Mouse (Mus musculus) heart, adult 18-20 months (tissue): ENCODE measurements around the gene Taar9. TPM values are rescaled to one million over a fixed set of nuclear protein-coding genes. Genes with fewer than 3 reads are reported as not detected.
A peak's percentile ranks its signal among the peaks of the same experiment; 100 is the strongest.
"Not testable (repeated sequence)": the region's sequence is repeated elsewhere in the genome, so short reads cannot be mapped to it uniquely, and the experiment has no call there.

ENCODE experiments used
- DNase-seq, 2 experiments: peaks; one replicate each; pipeline ENCODE4 v3.0.0; 2021 to 2022; ENCODE audit warnings: mixed read lengths in 1 of 2
- long read RNA-seq, 2 experiments: library from polyadenylated mRNA; stranded (forward); transcript quantifications; one replicate each; pipeline ENCODE4 v2.0.0; 2021
- total RNA-seq, 2 experiments: library from RNA; stranded (reverse); gene quantifications; 2 replicates each; pipeline ENCODE4 v1.2.3; 2021

The Taar9 gene
- total RNA-seq = not detected
- long read RNA-seq, experiment 1 = 0 reads
- long read RNA-seq, experiment 2 = 0 reads

DNA sequence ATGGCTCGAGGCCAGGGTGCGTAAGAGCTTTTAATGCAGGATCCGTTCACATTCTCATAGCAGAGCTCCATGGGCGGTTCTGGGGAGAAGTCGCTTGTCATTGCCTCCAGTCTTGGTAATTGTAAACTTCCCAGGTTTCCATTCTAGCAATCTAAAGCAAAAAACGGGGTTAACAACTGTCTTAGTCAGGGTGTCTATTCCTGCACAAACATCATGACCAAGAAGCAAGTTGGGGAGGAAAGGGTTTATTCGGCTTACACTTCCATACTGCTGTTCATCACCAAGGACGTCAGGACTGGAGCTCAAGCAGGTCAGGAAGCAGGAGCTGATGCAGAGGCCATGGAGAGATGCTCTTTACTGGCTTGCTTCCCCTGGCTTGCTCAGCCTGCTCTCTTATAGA lies at the start of gene Taar9:
TSS of gene Taar9 (minus strand) at position 101 of the 400 bp plus-strand sequence.
- not testable (repeated sequence) for DNase-seq

DNA sequence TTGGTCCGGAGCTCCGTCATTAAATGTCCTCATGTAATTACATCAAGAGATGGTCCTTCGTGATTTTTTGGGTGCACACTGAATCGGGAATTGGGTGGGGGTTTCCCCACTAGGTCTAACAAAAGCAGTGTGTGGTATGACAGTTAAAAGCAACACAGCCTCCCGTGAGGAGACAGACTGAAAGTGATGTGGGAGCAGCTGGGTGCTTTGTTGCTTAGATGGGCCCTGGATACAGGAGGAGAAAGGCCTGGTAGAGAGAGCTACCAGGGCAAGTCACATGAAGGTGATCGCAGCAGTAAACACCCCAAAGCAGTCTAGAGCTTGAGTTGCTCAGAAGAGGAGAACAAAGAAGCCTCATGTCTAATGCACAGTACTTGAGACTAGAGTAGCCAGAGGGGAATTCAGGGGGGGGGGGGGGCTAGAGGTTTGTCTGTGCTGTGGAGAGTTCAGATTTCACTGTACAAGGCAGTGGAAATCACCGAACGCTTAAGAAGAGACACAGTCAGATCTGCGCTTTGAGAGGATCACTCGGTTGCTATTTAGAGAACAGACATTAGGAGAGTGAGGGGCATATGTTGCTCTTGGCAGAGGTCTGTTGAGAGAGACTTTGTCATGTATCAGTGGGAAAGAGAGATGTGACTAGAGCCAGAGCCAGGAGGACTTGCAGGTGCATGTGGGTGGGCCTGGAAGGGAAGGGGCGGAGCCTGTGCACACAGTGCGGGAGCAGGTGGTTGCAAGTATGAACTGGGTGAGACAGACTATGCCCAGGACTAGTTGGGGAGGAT lies 49.3 kb upstream of the Taar9 start:
- DNase-seq = no peak

DNA sequence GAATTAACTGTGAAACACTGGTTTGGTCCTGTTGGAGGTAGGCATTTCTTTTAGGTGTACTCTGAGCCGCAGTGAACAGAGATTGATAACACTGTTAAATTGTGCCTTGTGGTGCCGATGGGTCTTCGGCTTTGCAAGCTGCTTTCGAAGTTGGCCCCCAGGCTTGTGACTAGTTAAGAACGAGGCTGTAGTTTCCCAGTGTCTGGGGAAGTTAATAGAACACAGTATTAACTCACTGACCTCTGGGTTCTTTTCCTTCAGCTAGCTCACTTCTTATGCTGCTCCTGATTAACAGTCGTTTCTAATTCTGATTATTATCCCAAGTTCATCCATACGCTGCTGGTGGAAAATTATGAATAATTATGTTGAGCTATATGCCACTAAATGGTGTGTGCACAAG lies 40.8 kb upstream of the Taar9 start:
- no peak for DNase-seq

DNA sequence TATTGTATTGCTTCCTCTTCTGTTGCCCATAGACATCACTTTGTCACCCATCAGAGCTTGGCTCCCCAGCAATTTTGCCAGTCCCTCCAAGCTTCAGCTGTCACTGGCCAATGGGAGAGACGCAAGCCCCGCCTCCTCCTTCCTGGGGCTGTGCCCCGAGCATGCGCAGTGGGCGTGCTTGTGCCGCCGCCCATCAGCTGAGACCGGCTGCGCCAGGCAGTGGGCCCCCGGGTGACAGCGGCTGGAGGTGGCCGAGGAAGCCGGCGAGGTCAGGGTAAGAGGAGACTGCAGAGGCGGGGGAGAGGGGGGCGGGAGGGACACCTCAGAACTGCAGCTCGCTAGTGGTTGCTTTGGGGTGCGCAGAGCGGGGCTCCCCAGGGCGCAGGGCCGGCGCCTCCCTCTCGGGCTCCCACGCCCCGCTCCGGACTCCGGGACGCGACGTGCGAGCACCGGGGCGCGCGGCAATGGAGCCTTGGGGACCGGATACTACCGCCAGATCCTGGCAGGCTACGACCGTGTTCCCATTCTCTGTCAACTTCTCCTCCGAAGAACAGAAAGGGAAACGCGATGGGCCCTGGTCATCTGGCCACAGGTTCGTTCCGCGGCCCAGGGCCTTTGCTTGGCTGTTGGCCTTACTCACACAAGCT lies 39.9 kb upstream of the Taar9 start, which contains the start of gene Stx7:
TSS of gene Stx7 (plus strand) at position 168 of the 647 bp plus-strand sequence.
- peak; percentile 95 to 97 for DNase-seq

DNA sequence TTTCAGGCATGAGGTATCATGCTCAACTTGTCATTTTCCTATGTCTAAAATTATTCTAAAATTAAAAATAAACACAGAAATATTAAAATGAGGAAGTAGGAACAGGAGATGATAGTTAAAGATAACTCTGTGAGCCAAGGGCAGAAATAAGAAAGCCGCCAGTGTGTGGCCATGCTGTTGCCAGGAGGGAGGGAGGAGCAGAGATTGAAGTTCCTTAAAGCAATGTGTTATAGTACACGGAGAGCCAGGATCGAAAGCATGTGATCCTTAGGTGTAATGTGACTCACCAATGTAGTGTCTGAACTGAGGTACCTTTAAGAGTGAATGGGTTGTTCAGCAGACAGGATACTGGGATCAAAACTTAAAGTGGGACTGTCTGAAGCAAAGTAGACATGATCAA lies 33.4 kb upstream of the Taar9 start:
- DNase-seq = no peak

DNA sequence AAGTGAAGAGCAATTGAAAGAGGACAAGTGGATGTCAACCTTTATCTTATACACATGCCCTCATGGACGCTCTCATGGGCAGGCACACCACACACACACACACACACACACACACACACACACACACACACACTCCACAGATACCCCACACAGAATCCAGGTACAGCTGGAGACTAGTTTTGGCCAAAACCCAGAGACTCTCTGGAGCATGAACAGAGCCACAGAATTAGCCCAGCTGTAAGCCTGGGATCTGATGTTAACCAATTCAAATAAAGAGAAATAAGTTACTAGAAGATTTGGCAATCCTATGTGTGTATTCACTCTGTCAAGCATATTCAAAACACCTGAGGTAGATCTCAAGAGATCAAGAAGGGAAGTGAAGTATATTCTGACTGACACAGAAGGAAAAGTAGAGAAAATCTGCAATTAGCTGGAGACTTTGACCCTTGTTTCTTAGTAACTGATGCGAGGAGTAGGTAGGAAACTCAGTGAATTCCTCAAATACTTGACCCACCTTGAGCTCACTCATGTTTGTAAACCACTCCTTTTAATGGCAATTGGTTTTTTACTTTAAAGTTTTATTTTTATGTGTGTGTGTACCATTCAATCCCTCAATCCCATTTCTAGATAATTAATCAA lies 29.4 kb upstream of the Taar9 start:
- DNase-seq = no peak

DNA sequence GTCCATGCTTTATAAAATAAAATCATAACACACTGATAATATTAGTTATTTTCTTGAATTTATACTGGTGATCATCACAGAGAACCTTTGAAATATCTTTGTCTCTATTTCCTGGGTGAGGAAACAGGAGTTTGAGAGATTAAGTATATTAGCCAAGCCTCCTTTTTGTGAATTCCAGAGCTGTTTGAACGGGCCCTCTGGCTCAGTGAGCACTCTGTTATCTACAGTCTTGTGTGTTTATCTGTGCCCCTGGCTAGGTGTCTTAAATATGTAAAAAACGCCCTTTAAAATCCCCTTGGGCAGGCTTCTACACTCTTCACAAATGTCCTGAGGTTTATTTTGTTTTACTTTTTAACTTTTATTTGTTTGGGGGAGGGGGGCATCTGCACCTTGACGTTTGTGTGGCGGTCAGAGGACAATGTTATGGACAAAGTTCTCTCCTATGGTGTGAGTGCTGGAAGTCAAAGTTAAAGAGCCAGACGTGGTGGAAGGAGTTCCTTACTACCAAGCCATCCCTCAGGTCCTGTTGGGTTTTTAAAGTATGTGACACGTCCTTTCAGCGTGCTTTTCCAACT lies 24.8 kb upstream of the Taar9 start:
- no peak for DNase-seq

DNA sequence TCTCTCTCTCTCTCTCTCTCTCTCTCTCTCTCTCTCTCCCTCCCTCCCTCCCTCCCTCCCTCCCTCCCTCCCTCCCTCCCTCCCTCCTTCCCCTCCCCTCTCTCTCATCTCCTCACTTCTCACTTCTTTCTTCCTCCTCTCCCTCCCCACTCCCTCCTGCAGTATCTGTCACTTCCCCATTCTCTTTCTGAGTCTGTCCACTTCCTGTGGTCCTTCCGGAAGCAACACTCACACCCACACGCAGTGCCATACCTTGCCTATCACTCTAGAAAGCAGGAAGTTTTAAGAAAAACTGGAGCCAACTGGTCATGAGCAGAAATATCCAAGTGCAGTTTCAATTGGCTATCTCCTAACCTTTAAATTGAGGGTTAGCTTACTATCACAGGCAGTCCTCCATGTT lies 23.8 kb upstream of the Taar9 start:
- peak in 1 of 2 experiments; percentile 27 for DNase-seq

DNA sequence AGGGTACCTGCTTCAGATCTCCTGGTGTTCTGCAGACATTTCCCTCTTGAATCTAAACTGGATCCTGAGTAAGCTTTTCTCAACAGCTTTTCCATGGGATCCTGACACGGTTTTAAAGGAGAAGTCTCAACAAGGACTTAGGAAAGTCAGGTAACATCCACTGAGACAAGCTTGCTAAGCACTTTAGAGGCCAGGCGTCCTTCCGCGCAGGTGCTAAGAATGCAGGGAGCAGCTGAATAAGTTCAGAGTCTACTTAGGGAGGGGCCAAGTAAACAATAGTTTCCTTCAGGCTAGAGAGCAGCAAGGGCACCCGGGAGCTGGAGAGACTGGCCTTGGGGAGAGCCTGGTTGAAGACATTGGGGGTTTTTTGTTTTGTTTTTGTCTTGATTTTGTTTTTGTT lies 22.9 kb upstream of the Taar9 start:
- DNase-seq = no peak

DNA sequence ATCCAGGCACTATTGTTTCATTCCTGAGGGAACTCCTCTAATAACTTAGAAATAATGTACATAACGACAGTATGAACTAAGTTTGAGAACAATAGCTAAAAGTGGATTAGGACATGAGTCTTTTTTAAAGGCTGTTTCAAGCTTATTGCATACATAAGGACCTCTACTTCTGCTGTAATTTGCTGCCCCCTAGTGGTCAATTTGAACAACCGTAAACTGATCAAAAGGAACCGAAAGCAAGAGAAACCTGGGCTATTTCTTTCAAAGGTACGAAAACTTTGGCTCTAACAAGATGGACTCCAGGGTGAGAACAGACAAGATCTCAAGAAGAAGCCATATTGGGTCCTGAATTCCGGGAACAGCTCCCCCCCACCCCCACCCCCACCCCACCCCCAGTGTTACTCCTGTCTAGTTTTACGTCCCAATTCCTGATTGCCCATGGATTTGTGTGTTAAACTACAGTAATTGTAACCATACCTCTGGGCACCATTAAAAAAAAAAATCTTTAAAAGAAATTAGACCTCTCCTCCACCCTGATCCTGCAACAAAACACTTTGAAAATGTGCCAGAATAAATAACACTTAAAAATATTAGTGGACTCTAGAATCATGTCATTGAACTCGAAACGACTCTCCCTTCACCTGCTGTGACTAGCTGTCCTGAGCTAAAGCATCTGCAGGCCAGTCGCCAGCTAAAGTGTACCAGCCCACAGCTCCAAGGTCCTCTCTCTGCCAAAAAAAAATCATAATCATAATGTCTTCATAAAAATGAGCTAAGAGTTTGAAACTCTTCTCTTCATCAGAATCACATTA lies 22.3 kb upstream of the Taar9 start:
- peak; percentile 70 to 82 for DNase-seq

DNA sequence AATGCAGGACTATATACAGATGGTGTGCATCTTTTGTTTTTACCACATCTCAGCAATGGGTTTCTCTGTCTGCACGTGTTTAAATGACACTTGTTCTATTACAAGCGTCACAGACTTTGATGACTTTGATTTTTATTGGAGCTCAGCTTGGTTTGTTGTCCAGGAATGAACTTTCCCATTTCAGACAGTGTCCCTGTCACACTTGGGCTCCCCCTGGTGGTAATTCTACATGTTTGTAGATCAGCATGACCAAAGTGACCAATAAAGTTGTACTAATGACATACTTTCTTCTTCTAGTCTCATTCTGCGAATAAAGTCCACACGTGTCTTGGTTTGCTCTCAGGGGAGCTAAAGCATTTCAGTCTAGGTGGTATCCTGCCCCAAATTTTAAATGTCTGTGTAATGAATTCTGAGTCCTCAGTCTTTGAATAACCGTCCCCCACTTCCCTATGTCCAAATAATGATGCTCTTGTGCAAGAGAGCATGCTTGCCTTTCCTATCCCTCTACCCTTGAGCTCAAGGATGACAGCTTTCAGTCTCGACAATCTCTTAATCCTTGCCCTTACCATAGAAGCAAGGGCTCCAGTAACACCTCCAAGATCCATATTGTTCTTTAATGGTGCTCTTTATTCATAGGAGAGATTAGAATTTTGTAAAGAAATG lies 1.9 kb upstream of the Taar9 start:
- DNase-seq = peak; percentile 25 to 76

DNA sequence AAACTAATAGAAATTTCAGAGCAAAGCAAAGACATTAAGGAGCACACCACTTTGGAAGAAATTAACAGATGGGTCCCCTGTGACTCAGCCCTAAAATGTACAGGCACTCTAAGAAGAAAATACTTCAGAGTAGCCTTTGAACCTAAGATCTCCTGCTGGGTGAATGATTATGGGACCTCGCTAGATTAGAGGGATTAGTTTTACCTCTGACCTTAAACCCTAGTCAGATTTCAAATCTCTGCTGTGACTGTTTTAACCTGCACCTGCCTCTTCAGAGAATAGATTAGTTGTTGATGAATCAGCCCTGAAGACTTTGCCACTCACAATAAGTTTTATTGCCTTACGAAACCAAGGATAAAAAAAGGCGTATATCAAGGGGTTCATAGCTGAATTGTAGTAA lies 1.1 kb downstream of the Taar9 start:
- DNase-seq = no peak

DNA sequence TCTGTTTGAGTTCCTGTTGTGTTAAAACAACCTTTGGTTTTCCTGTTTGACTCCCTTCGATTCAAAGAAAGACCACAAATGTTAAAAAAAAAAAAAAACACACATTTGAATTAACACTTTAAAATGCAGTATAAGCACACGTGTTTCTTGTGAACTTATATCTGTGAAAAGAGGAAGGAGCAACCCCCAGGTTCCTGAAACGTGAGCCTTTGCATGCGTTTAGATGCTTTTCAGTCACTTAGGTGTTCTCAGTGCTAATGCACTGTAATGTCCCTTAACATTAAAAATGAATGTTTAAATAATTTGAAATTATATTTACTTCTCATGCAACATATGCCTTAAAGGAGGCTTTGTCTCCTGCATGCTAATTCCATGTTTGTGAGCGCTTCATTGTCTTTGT lies 1.6 kb downstream of the Taar9 start:
- DNase-seq = no peak

DNA sequence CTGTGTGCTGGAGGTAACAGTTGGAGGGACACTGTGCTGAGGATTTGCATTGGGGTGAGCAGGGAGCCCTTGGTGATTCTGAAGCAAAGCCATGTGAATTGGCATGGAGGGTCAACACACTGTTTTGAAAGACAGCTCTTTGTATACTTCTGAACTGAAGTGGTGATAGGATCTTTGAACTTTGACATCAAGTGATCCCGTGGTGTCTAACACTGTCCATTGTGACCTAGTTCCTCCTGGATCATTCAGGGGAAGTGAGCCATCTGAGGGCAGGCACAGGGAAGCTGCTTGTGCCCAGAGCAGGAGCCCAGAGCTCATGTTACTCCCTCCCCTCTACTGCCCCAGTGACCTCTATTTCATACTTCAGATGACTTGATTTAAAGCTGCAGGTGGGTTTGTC lies 6.0 kb downstream of the Taar9 start:
- DNase-seq = not testable (repeated sequence)

DNA sequence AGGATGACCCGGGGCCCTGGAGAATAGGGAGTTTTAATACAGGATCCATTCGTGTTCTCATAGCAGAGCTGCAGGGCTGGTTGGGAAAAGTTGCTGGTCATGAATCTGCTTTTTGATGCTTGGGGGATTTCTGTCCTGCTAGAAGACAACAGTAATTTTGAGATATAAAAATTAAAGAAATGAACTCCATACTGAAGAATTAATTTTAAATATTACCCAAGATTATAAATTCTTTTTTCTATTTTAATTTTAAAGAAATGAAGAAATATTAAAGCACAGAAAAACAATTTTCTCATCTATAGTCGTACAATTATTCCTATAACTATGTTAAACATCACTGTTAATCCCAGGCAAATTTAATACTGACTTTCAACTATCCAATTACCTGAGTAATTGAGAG lies 7.5 kb downstream of the Taar9 start, which contains the start of gene Taar8c:
TSS of gene Taar8c (minus strand) at position 101 of the 400 bp plus-strand sequence.
- not testable (repeated sequence) for DNase-seq

DNA sequence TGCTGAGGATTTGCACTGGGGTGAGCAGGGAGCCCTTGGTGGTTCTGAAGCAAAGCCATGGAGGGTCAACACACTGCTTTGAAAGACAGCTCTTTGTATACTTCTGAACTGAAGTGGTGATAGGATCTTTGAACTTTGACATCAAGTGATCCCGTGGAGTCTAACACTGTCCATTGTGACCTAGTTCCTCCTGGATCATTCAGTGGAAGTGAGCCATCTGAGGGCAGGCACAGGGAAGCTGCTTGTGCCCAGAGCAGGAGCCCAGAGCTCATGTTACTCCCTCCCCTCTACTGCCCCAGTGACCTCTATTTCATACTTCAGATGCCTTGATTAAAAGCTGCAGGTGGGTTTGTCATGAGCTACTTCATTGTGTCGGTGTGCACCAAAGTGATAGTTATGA lies 12.3 kb downstream of the Taar9 start:
- not testable (repeated sequence) for DNase-seq

DNA sequence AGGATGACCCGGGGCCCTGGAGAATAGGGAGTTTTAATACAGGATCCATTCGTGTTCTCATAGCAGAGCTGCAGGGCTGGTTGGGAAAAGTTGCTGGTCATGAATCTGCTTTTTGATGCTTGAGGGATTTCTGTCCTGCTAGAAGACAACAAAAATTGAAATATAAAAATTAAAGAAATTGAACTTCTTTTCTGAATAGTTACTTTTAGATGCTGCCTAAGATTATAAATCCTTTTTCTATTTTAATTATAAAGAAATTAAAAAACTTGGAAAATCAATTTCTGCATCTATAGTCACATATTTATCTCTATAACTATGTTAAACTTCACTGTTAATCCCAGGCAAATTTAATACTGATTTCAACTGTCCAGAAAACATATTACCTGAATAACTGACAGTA lies 17.1 kb downstream of the Taar9 start, which contains the start of gene Taar8b:
TSS of gene Taar8b (minus strand) at position 101 of the 400 bp plus-strand sequence.
- DNase-seq = no peak

DNA sequence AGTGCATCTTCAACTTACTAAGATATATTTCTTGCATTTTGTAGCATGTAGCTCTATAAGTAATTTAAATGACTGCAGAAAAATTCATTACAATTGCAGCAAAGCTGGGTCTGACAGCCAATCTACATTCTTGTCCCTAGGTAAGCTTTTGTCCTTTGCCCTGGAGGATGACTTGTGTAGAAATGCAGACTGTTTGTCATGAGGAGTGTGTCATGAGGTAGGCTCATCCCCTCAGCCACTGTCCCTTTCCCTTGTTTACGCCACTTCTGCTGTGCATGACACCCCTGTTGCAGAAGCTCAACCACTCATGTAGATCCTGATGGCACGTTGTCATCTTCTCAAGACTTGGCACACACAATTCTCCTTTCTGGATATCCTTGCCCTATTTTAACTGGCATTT lies 22.2 kb downstream of the Taar9 start:
- no peak for DNase-seq

DNA sequence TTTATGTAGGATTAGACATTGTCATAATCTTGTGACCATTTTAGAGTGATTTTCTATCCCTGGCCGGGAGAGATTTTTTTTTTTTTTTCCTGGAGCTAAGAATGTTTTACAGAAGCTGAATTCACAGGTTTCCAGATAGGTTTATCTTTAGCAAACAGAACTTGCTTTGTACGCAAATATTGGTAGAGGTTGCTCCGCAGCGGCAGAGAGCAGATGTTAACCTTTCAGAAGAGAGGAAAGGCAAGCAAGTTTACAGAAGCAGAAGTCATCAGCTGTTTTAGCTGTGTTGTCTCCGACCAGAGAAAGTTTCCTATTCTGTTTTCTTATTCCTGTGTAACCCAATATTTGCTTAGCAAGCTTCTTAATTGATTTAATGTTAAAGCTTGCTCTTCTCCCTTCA lies 22.8 kb downstream of the Taar9 start:
- no peak for DNase-seq

DNA sequence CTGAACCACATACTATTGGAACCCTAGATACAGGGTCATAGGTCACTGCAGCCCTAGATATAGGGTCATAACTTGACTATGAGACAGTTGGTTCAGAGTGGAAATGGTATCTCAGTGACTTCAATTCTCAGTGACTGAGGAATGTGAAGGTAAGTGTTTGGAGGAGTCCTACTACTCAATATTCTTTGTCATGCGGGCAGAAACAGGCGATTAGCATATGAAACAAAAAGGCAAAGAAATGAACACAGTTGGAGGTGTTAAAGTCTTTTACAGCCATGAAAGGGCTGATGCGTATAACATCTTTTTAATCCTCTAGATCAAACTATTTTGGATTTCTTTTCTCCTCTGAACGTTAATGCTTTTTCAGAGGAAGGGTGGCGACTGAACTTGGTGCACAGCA lies 23.4 kb downstream of the Taar9 start:
- DNase-seq = no peak

DNA sequence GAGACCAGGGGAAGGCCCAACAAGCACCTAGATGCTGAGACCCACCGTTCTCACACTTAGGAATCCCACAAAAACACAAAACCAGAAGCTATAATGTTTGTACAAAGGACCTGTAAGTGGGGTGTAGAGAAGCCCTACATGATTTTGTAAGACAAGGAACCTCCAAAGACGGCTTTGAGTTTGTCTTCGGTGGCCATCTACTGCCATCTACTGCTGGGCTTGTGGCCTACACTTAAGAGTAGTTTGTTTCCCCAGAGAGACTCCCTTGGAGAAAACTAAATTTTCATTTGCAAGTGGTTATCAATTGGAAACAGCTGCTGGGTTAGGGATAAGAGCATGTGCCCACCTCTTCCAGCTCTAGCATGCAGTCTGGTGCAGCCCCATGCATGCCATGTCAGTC lies 29.2 kb downstream of the Taar9 start:
- DNase-seq = peak; percentile 15 to 65
